Mouse (Mus musculus) thymus, adult 2 months (tissue): ENCODE results near the gene A4galt. TPM values are rescaled to one million over a fixed set of nuclear protein-coding genes. Genes with fewer than 3 reads are reported as not detected.

ENCODE experiments used
- DNase-seq: peaks from one replicate; pipeline ENCODE4 v3.0.0; 2021
- H3K27ac ChIP-seq: fragments of 200-500 bp; 2 replicates; pipeline ENCODE4 v1.5.1; 2012; ENCODE audit warnings: low read length, control low read depth; ENCODE audit not compliant: control insufficient read depth, insufficient read depth
- H3K27me3 ChIP-seq: fragments of 200-500 bp; 2 replicates; pipeline ENCODE4 v1.6.1; 2012; ENCODE audit warnings: mild to moderate bottlenecking, low read length, moderate library complexity, mixed read lengths; ENCODE audit not compliant: control insufficient read depth, insufficient read depth
- H3K36me3 ChIP-seq: fragments of 200-500 bp; 2 replicates; pipeline ENCODE4 v1.6.1; 2012; ENCODE audit warnings: mild to moderate bottlenecking, low read length, moderate library complexity; ENCODE audit not compliant: control insufficient read depth, insufficient read depth
- H3K4me1 ChIP-seq: fragments of 200-500 bp; replicated peaks from 2 replicates; pipeline ENCODE4 v1.6.1; 2012; ENCODE audit warnings: low read length; ENCODE audit not compliant: control insufficient read depth, insufficient read depth
- H3K4me3 ChIP-seq: fragments of 200-500 bp; 2 replicates; pipeline ENCODE4 v1.5.1; 2012; ENCODE audit warnings: mild to moderate bottlenecking, low read length, control low read depth, moderate library complexity; ENCODE audit not compliant: control insufficient read depth, insufficient read depth
- CTCF ChIP-seq: fragments of 200-500 bp; IDR thresholded peaks from 2 replicates; pipeline ENCODE4 v1.5.1; 2012; ENCODE audit warnings: mild to moderate bottlenecking, control low read depth, low read length, moderate library complexity, borderline replicate concordance; ENCODE audit not compliant: control insufficient read depth, poor library complexity, insufficient read depth; ENCODE audit errors: extremely low read depth
- POLR2A ChIP-seq: fragments of 200-500 bp; IDR thresholded peaks from 2 replicates; pipeline ENCODE4 v1.6.1; 2012; ENCODE audit warnings: mild to moderate bottlenecking, low read length, control low read depth, moderate library complexity; ENCODE audit not compliant: control insufficient read depth, poor library complexity, insufficient read depth; ENCODE audit errors: extremely low read depth
- WGBS: fragments of 180-500 bp; shearing (Covaris S2); methylation state at CpG from one replicate; pipeline ENCODE4 v1.1.7; 2018; 5-methylcytosine and 5-hydroxymethylcytosine counted together
- polyA plus RNA-seq: library from polyadenylated mRNA; depleted of rRNA; stranded (reverse); fragments of >200 nt; gene quantifications from 2 replicates; pipeline ENCODE4 v1.2.3, GENCODE M21; 2012

A4galt gene
- polyA plus RNA-seq, 1 experiment, result 5.4 TPM

DNA sequence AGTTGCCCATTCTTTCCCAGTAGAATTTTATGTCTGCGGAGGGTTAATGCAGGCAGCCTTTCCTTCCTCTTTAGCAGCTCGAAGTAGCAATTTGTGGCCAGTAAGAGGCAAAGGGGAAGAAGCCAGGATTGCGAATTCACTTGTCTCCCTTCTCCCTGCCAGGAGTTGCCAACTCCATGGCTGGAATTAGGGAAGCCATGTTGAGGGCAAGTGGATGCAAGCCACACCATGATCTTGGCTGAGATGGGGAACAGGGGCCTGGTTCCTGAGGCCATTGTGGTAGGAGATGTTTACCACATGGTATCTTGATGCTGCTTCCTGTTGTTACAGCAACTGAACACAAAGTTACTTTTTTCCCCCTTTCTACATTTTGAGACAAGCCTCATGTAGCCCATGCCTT is 43.4 kb upstream of the A4galt start:
- Histone ChIP-seq H3K4me1 (no peaks in the 10 kb centered on the region), H3K36me3 (no peaks in the 10 kb centered on the region), H3K27me3 (no peaks in the 10 kb centered on the region), H3K4me3 (no peak overlapping the region), H3K27ac (no peak overlapping the region)
- TF ChIP-seq POLR2A, result no peak
- no peak for TF ChIP-seq CTCF
- 27% methylated on average over 3 of the region's 3 CpGs for WGBS
- DNase-seq, result no peak

DNA sequence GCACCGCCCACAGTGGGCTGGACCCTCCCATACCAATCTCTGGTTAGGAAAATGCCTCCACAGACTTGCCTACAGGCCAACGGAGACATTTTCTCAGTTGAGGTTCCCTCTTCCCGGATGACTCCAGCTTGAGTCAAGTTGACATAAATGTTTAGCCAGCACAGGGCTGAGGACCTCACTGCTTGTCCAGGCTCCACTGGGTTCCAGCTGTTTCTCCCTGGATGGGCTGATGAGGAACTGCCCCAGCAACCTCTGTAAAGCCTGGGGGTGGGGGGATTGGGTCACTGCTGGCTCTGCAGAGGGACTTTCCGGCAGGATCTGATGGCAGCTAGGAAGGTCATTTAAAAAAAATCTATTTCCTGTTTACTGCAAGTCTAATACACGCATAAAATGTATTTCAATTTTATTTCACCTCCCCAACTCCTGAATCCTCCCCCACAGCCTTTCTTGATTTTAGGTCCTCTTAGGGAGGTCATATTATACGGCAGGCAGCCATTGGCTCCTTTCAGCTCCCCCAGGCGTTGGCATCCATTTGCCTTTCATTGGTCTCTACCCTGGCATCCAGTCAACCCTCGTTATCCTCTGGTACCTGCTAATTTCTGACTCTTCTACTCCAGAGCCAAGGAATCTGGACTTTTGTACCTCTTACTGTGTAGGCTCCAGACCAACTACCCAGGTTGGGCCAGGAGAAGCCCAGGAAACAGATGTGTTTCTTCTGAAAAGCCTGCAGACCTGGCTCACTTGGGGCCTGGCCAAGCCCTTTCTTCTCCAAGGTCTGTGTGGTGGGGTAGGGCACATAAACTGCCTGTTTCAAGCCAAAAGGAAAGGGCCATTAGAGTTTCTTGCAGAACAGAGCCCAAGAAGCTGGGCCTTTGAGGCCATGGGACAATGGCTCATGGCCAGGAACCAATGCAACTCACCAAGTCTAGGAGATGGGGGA is 42.4 kb upstream of the A4galt start:
- no peak for DNase-seq
- no peaks in the 10 kb centered on the region for H3K4me1 ChIP-seq
- H3K27me3 ChIP-seq, result no peaks in the 10 kb centered on the region
- H3K36me3 ChIP-seq, result no peaks in the 10 kb centered on the region
- TF ChIP-seq CTCF (no peak), POLR2A (no peak)
- no peak overlapping the region for H3K27ac ChIP-seq
- no peak overlapping the region for H3K4me3 ChIP-seq
- WGBS, result 93% methylated on average over 8 of the region's 8 CpGs

DNA sequence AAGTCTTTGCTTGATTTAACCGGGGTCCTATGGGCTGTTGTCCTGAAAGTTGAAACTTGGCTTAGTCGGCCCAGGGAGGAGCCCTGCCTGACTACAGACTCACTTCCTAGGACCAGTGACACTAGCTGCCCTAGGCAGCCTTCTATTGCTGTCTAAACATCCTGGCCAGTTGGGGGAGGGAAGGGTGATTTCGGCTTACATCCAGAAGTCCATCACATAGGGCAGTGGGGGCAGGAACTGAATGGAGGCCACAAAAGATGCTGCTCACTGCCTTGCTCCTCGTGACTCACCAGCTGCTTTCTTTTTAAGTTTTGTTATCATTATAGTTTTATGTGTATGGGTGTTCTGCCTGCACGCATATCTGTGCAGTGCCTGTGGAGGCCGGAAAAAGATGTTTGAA is 41.6 kb upstream of the A4galt start:
- H3K4me3 ChIP-seq, result no peak overlapping the region
- TF ChIP-seq CTCF, result no peak
- no peak for TF ChIP-seq POLR2A
- WGBS, result 85% methylated on average over 6 of the region's 6 CpGs
- H3K27me3 ChIP-seq, result no peaks in the 10 kb centered on the region
- H3K4me1 ChIP-seq, result no peaks in the 10 kb centered on the region
- H3K36me3 ChIP-seq, result no peaks in the 10 kb centered on the region
- DNase-seq, result no peak
- no peak overlapping the region for H3K27ac ChIP-seq

DNA sequence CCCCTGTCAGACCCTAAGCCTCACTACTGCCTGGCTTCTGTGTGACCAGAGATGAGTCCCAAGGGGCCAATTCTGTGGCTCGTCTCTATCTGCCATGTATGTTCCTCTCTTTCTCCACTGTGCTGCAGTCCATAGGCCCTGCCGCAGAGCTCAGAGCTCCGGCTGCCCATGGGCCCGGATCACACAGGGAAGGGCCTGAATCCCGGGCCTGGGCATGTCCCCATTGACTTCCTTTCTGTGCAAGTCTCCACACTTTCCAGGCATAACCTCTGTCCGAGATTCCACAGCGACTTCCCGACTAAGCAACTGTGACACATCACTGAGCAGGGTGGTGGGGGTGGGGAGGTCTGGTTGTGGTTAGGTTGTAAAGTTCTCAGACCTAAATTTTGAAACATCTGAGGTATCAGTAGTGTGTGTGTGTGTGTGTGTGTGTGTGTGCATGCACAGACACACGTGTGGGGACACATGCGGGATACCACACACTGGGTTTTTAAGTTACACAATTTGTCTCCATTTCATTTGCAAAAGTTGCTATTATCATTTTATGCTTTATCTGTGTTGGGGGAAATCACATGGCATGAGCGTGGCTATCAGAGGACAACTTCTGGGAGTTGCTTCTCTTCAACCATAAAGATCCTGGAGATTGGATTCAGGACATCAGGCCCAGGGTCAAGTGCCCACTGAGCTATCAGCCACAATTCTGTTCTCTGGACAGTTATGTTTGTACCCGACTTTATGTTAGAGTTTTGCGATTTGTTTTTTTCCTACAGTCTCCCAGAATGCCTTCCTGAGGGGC is 40.9 kb upstream of the A4galt start:
- H3K4me1 ChIP-seq, result no peaks in the 10 kb centered on the region
- no peak overlapping the region for H3K27ac ChIP-seq
- no peak for DNase-seq
- no peak overlapping the region for H3K4me3 ChIP-seq
- no peaks in the 10 kb centered on the region for H3K36me3 ChIP-seq
- TF ChIP-seq POLR2A, result no peak
- no peak for TF ChIP-seq CTCF
- no peaks in the 10 kb centered on the region for H3K27me3 ChIP-seq
- WGBS, result 91% methylated on average over 13 of the region's 13 CpGs

DNA sequence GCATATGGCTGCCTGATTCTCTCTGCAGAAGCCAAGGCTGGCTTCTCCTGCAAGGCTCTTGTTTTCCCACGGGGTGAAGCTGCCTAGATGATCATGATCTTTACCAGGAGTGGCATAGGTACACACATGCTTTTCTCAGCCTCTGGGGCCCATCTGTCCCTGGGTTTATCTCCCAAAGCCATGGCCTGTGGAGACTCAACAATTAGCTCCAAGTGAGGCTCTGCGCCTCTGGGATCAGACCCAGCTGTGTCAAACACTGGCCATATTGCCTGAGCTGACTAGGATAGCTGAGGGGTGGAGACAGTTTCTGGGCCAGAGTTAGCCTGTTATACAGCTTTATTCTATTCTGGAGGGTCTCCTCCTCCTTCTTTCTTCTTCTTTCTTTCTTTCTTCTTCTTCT is 39.3 kb upstream of the A4galt start:
- H3K27me3 ChIP-seq, result no peaks in the 10 kb centered on the region
- no peak overlapping the region for H3K4me3 ChIP-seq
- 89% methylated on average over 2 of the region's 2 CpGs for WGBS
- H3K4me1 ChIP-seq, result no peaks in the 10 kb centered on the region
- TF ChIP-seq POLR2A, result no peak
- no peak for TF ChIP-seq CTCF
- no peaks in the 10 kb centered on the region for H3K36me3 ChIP-seq
- DNase-seq, result no peak
- no peak overlapping the region for H3K27ac ChIP-seq

DNA sequence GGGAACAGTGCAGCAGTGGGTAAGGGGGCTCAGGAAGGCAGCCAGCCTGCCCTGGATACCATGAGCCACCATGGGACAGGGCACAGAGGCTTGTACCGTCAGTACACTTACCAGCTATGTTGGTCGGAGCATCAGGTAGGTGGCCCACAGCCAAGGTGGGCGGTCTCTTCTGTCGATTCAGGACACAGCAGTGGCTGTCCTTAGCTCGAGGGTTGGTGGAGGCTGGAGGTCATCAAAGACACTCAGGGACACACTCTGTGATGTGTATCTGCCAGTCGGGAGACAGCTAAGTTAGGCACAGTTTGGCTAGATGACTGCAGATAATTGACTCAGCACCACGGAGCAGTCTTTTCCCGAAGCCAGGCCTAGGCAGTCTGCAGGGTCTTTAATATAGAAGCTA is 33.3 kb upstream of the A4galt start:
- TF ChIP-seq POLR2A, result no peak
- TF ChIP-seq CTCF, result no peak
- 87% methylated on average over 8 of the region's 8 CpGs for WGBS
- H3K27me3 ChIP-seq, result no peaks in the 10 kb centered on the region

DNA sequence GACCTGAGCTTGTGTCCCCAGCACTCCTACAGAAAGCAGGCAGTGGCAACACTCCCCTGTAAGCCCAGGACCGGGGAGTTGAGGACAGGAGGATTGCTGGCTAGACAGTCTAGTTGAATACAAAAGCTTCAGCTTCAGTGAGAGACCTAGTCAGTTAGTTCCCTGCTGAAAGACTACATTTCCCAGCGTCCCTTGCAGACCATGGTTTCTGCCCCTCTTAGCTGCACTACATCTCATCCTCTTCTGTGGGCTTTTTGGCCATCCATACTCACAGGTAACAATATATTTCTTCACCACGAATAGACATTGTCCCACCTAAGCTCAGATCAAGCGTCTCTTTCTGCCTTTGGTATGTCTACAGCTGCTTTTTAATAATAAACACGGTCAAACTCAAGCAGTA is 30.8 kb upstream of the A4galt start:
- H3K4me3 ChIP-seq, result no peak overlapping the region

More for the DNA sequence above, 33.3 kb upstream of the A4galt start:
- no peaks in the 10 kb centered on the region for H3K36me3 ChIP-seq
- H3K4me3 ChIP-seq, result no peak overlapping the region
- H3K4me1 ChIP-seq, result no peaks in the 10 kb centered on the region
- no peak overlapping the region for H3K27ac ChIP-seq
- DNase-seq, result no peak

More for the DNA sequence above, 30.8 kb upstream of the A4galt start:
- Histone ChIP-seq H3K27ac (no peak overlapping the region), H3K36me3 (no peaks in the 10 kb centered on the region), H3K27me3 (no peaks in the 10 kb centered on the region), H3K4me1 (no peaks in the 10 kb centered on the region)
- TF ChIP-seq POLR2A, result no peak
- TF ChIP-seq CTCF, result no peak
- no peak for DNase-seq
- WGBS, result 81% methylated on average over 5 of the region's 5 CpGs
